Mouse (Mus musculus) kidney, postnatal 0 days (tissue): ENCODE measurements around the gene Spon1. TPM values are rescaled to one million over a fixed set of nuclear protein-coding genes. Genes with fewer than 3 reads are reported as not detected.

Experiments used
- ATAC-seq: fragments of 200-750 bp; cut with Nextera tagmentation; replicated peaks from 2 replicates; pipeline ENCODE4 v1.8.0; 2017; ENCODE audit warnings: low read depth, moderate number of reproducible peaks, moderate TSS enrichment, moderate library complexity; ENCODE audit not compliant: low FRiP score
- DNase-seq: peaks from one replicate; pipeline ENCODE4 v3.0.0-alpha.2; 2016; ENCODE audit warnings: low spot score
- H3K27ac ChIP-seq: fragments of 300-500 bp; sonication (generic); 2 replicates; pipeline ENCODE4 v1.5.1; 2014; ENCODE audit warnings: mild to moderate bottlenecking
- H3K27me3 ChIP-seq: fragments of 300-500 bp; sonication (generic); 2 replicates; pipeline ENCODE4 v1.6.1; 2014; ENCODE audit warnings: low read length, mixed read lengths; ENCODE audit not compliant: insufficient read depth
- H3K36me3 ChIP-seq: fragments of 300-500 bp; sonication (generic); 2 replicates; pipeline ENCODE4 v1.6.1; 2014; ENCODE audit warnings: low read length, mixed read lengths; ENCODE audit not compliant: insufficient read depth
- H3K4me1 ChIP-seq: fragments of 300-500 bp; sonication (generic); replicated peaks from 2 replicates; pipeline ENCODE4 v1.6.1; 2014; ENCODE audit warnings: antibody characterized with exemption, low read length, mixed read lengths; ENCODE audit not compliant: insufficient read depth
- H3K4me2 ChIP-seq: fragments of 300-500 bp; sonication (generic); 2 replicates; pipeline ENCODE4 v1.6.1; 2014; ENCODE audit warnings: mild to moderate bottlenecking, low read length, moderate library complexity, mixed read lengths
- H3K4me3 ChIP-seq: fragments of 300-500 bp; sonication (generic); replicated peaks from 2 replicates; pipeline ENCODE4 v1.5.1; 2014; ENCODE audit warnings: low read depth, low read length
- H3K9ac ChIP-seq: fragments of 300-500 bp; sonication (generic); 2 replicates; pipeline ENCODE4 v1.6.1; 2014; ENCODE audit warnings: low read depth, low read length
- H3K9me3 ChIP-seq: fragments of 300-500 bp; sonication (generic); replicated peaks from 2 replicates; pipeline ENCODE4 v1.6.1; 2016; ENCODE audit warnings: low read length, inconsistent platforms, mixed read lengths
- CTCF ChIP-seq: IDR thresholded peaks from 2 replicates; pipeline ENCODE4 v1.5.1; 2016; ENCODE audit warnings: antibody characterized with exemption, low read depth, mild to moderate bottlenecking, moderate library complexity
- WGBS: fragments of 180-500 bp; shearing (Covaris S2); extraction: QIAGEN DNeasy Blood & Tissue Kit; methylation state at CpG from one replicate; pipeline ENCODE4 v1.1.7; 2014; 5-methylcytosine and 5-hydroxymethylcytosine counted together
- polyA plus RNA-seq: library from polyadenylated mRNA; unstranded; fragments of >200 nt; fragmentation: Nextera tagmentation; extraction: Ambion mirVana; gene quantifications from 2 replicates; pipeline ENCODE4 v1.2.1, GENCODE M21; 2015

Spon1 gene
- polyA plus RNA-seq, 1 experiment from 2014 or later, result 12.1 TPM

GRCm38 (mm10) chr7:114063534-114063933 is 297.7 kb downstream of the Spon1 start:
- DNase-seq (no peak), ATAC-seq (no peak)
- H3K4me2 ChIP-seq, result no peak overlapping the region
- peak overlapping the region; percentile 8; the same call in 1 of the 2 replicates for H3K27ac ChIP-seq
- H3K9ac ChIP-seq, result no peak overlapping the region
- H3K9me3 ChIP-seq, result no peaks in the 10 kb centered on the region
- H3K4me3 ChIP-seq, result no peak overlapping the region
- 57% methylated on average over 8 of the region's 8 CpGs for WGBS
- peaks cover 14% of the 10 kb centered on the region for H3K4me1 ChIP-seq
- TF ChIP-seq CTCF, result no peak
- no peaks in the 10 kb centered on the region for H3K27me3 ChIP-seq
- no peaks in the 10 kb centered on the region for H3K36me3 ChIP-seq

- no peak for TF ChIP-seq CTCF
- Histone ChIP-seq H3K9me3 (no peaks in the 10 kb centered on the region), H3K9ac (no peak overlapping the region), H3K27me3 (no peaks in the 10 kb centered on the region), H3K4me2 (no peak overlapping the region), H3K36me3 (no peaks in the 10 kb centered on the region), H3K4me1 (peaks cover 14% of the 10 kb centered on the region), H3K27ac (no peak overlapping the region), H3K4me3 (no peak overlapping the region)
- 82% methylated on average over 6 of the region's 6 CpGs for WGBS
- DNase-seq, result no peak
- ATAC-seq, result no peak
Measured at GRCm38 (mm10) chr7:114063966-114064365, 298.2 kb downstream of the Spon1 start.

- Histone ChIP-seq H3K4me1 (peaks cover 18% of the 10 kb centered on the region), H3K9ac (no peak overlapping the region), H3K9me3 (no peaks in the 10 kb centered on the region), H3K4me2 (peak overlapping the region; percentile 57; the same call in 1 of the 2 replicates), H3K27me3 (no peaks in the 10 kb centered on the region), H3K27ac (peak overlapping the region; percentile 72), H3K4me3 (no peak overlapping the region), H3K36me3 (no peaks in the 10 kb centered on the region)
- DNase-seq (peak; percentile 32), ATAC-seq (no peak)
- 44% methylated on average over 11 of the region's 11 CpGs for WGBS
- TF ChIP-seq CTCF, result no peak
Measured at GRCm38 (mm10) chr7:114065407-114066185, 299.8 kb downstream of the Spon1 start.

- peak; percentile 83 for ATAC-seq
- Histone ChIP-seq H3K9ac (no peak overlapping the region), H3K4me3 (no peak overlapping the region), H3K27ac (peak overlapping the region; percentile 72), H3K4me1 (peaks cover 28% of the 10 kb centered on the region), H3K27me3 (no peaks in the 10 kb centered on the region), H3K4me2 (peak overlapping the region; percentile 57), H3K36me3 (no peaks in the 10 kb centered on the region), H3K9me3 (no peaks in the 10 kb centered on the region)
- peak; percentile 92 for DNase-seq
- peak; percentile 96 for TF ChIP-seq CTCF
- 6% methylated on average over 14 of the region's 14 CpGs for WGBS
Measured at GRCm38 (mm10) chr7:114066529-114067178, 300.9 kb downstream of the Spon1 start.

- TF ChIP-seq CTCF, result no peak
- no peak overlapping the region for H3K4me2 ChIP-seq
- no peaks in the 10 kb centered on the region for H3K9me3 ChIP-seq
- WGBS, result 52% methylated on average over 11 of the region's 11 CpGs
- H3K27ac ChIP-seq, result no peak overlapping the region
- H3K36me3 ChIP-seq, result no peaks in the 10 kb centered on the region
- no peak overlapping the region for H3K4me3 ChIP-seq
- ATAC-seq (no peak), DNase-seq (no peak)
- H3K27me3 ChIP-seq, result no peaks in the 10 kb centered on the region
- peaks cover 41% of the 10 kb centered on the region for H3K4me1 ChIP-seq
- H3K9ac ChIP-seq, result no peak overlapping the region
Measured at GRCm38 (mm10) chr7:114068956-114069533, 303.2 kb downstream of the Spon1 start.

GRCm38 (mm10) chr7:114069726-114070457 is 304.1 kb downstream of the Spon1 start:
- WGBS, result 69% methylated on average over 11 of the region's 11 CpGs
- no peaks in the 10 kb centered on the region for H3K27me3 ChIP-seq
- H3K9ac ChIP-seq, result no peak overlapping the region
- peaks cover 41% of the 10 kb centered on the region for H3K4me1 ChIP-seq
- no peak for TF ChIP-seq CTCF
- DNase-seq, result no peak
- no peaks in the 10 kb centered on the region for H3K9me3 ChIP-seq
- no peak overlapping the region for H3K27ac ChIP-seq
- no peak for ATAC-seq
- H3K36me3 ChIP-seq, result no peaks in the 10 kb centered on the region
- no peak overlapping the region for H3K4me2 ChIP-seq
- H3K4me3 ChIP-seq, result no peak overlapping the region
